Mouse (Mus musculus) cerebellum, adult 11-12 months (tissue): Measurements from ENCODE around the gene Cep290.
"Not testable (repeated sequence)": the region's sequence is repeated elsewhere in the genome, so short reads cannot be mapped to it uniquely, and the experiment has no call there.

Source experiments
- DNase-seq: peaks from one replicate; pipeline ENCODE4 v3.0.0; 2022

Gene Cep290

GRCm38 (mm10) chr10:100487097-100487978, at the start of gene Cep290, which contains the start of gene Tmtc3:
Gene Cep290, plus strand, starts transcription at chr10:100487558.
Gene Tmtc3, minus strand, starts transcription at chr10:100487350.
- DNase-seq, result peak; percentile 96

DNA sequence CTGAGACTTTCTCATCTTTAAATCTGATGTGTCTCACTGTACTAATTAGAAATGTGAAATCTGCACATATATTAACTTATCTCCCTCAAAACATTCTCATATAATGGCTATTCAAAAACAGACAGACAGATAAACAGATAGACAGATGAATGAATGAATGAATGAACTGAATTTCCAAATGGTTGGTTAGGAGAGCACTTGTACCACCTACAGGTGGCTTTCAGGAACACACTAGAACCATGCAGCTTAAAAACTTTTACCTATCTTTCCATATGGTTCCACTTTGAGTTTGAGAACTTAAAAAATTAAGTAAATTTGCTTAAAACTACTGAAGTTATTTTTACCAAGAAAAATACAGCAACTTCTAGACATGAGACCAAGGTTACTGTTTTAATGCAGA, 38.0 kb upstream of the Cep290 start:
- DNase-seq, result no peak

DNA sequence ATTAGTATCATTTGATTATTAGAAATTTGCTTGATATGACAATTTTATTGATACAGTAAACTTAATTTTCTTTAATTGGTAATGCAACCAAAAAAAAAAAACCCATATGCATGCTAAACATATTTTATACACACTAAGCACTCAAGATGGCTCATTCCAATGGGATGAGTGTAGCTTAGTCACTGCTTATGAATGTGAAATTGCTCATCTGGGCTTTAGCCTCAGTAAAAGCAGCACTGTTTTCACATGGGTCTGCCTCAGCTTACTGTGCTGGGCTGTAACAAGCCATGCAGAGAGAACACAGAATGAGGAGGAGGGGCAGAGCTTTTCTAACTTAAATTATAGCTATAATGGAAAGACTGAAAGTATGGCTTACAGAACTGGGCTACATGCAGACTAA, 26.8 kb upstream of the Cep290 start:
- DNase-seq, result no peak

DNA sequence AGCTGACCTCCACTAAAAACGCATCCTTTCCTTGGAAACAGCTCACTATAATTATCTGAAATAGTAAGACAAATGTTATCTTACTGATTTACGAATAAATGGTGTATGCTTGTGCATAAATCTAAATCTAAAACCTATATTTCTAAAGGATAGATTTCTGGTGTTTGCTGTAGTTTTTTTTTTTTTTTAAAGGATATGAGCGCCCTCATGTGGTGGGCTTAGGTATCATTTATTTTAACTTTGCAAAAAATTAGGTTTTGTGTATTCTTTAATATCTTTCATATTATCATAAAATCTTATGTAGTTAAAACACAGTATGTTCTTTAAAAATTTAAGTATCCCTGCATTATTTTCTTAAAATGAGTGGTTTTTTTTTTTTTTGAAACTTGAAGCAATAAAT, 12.3 kb upstream of the Cep290 start:
- no peak for DNase-seq

GRCm38 (mm10) chr10:100479538-100479937, 7.8 kb upstream of the Cep290 start:
- no peak for DNase-seq

DNA sequence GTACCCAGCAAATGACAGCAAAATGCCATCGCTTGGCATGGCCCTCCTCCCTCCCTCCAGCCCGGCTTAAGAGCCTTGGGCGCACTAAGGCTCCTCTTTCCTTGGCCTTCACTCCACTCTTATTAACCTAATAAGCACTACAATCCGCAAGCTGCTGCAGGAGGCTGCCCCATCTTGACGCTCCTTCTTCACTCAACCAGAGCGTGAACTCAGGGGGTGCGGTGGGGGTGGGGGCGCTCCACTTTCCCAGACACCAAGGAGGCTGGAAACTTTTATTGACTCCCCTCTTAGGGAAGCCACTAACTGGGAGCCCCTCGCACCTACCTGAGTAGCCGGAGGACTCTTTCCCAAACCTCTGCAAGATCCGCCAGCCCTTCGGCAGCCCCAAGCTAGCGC, 659 bp upstream of the Cep290 start:
- no peak for DNase-seq

GRCm38 (mm10) chr10:100491916-100492315, 4.6 kb downstream of the Cep290 start:
- DNase-seq, result no peak

GRCm38 (mm10) chr10:100498309-100498708, 11.0 kb downstream of the Cep290 start:
- no peak for DNase-seq

DNA sequence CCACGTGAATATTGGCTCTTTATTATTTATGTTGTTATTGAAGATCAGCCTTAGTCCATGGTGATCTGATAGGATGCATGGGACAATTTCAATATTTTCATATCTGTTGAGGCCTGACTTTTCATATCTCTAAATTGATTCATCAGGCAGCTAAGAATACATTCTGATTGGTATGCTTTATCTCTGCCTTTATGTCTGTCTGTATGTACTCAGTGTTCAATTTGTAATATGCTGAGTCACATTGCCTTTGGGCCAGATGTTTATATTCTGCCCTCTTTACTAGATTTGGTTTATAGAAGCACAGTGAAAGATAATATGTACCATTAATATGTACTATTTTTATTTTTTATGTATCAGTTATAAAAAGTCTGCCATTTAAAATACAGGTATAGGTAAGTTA, 20.8 kb downstream of the Cep290 start:
- DNase-seq, result no peak

DNA sequence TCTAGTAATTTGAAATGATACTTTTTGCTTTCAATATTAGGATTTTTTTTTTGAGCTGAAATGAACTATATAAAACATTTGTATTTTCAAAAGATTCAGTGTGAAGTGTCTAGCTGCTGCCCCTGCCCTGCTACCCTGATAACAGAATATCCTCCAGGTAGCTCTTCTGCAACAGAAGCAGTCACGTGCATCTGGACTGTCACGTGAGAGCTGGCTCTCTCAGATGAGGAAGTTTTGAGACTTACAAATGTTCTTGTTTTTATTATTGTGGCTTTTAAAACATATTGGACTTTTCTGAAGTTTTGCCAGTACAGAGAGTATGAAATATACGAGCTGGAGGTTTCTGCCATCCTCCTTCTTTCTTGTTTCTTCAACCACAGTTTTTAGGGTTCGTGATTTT, 34.3 kb downstream of the Cep290 start:
- DNase-seq, result no peak

- no peak for DNase-seq
Measured at GRCm38 (mm10) chr10:100522330-100522729, 35.0 kb downstream of the Cep290 start.

GRCm38 (mm10) chr10:100524499-100525390, 37.4 kb downstream of the Cep290 start:
- DNase-seq, result no peak

DNA sequence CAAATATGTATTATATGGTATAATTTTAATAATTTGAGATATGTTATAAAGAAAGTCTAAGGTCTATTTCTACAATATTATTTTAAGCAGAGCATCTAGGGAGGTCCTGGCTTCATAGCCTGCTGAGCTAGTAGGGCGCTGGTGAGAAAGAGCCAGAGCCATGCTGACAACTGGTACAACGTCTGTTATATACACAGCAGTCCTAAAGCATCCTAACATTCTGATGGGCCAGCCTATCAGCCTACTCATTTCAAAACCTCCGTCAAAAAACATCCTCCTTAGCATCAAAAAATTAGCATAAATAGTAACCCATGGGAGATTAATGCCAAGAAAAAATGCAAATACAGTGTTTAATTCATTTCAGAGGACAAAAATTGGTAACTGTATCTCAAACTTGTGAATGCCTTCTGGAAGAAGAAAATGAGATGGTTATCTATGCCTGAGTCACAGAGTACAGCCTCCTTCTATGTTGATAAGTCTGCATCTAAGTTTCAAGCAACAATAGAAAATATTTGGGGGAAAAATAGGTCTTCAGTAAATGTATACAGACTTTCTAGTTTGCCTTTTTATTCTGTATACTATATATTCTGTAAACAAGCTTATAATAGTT, 69.3 kb downstream of the Cep290 start:
- no peak for DNase-seq

- not testable (repeated sequence) for DNase-seq
Measured at GRCm38 (mm10) chr10:100560194-100560883, 73.0 kb downstream of the Cep290 start.

DNA sequence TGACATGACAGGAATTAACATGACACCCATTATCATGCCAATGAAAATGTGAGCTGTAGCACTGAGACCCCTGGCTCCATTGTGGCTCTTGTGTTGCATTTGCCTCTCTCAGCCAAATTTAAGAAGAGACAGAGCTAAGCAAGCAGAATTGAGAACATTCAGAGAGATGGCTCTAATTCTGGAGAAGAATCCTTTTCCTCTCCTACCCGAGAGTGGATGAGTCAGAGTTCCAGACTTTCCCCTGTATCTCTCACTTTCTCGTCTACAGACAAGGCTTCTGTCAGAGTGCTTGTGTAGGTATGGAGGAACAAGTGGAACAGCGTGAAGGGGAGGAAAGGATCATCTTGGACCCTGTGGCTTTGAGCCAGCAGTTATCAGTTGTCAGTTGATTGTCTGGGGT, 76.8 kb downstream of the Cep290 start:
- no peak for DNase-seq

- DNase-seq, result no peak
Measured at GRCm38 (mm10) chr10:100571707-100572106, 84.3 kb downstream of the Cep290 start.

- DNase-seq, result no peak
Measured at GRCm38 (mm10) chr10:100574505-100575149, 87.3 kb downstream of the Cep290 start.

DNA sequence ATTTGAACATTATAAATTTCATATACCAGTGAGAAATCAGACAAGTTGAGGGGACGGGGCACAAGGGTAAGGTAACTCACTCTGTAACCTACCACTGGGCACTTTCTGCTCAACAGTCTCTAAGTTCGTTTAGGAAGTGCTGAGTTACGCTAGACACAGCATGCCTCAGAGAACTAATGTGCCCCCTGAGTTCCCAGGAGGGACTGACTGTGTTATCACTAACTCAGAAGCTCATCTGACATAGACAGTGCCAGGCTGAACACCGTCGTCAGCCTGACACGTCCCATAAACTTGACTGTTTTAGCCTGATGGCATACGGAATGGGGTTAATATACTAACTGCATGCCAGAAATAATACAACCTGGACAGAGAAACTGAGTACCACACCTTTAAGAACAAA, 87.9 kb downstream of the Cep290 start:
- no peak for DNase-seq

DNA sequence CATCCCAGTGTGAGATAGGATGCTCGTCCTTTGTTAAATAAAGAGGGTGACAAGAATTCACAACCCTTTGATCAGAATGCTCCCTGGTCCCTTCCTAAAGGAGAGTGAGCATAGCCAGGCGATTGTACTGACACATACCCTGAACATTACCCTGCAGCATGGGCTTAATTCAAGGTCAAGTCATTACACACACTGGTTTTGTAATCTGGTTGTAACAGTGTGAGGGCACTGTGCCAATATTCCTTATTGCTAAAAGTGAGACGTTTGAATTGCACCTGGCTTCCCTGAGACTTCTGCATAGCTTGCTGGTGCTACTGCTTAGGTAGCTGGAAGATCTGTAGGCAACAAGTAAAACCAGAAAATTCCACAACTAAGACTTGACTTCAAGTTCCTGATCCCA, 96.8 kb downstream of the Cep290 start:
- DNase-seq, result no peak

- no peak for DNase-seq
Measured at GRCm38 (mm10) chr10:100588524-100588923, 101.2 kb downstream of the Cep290 start.

DNA sequence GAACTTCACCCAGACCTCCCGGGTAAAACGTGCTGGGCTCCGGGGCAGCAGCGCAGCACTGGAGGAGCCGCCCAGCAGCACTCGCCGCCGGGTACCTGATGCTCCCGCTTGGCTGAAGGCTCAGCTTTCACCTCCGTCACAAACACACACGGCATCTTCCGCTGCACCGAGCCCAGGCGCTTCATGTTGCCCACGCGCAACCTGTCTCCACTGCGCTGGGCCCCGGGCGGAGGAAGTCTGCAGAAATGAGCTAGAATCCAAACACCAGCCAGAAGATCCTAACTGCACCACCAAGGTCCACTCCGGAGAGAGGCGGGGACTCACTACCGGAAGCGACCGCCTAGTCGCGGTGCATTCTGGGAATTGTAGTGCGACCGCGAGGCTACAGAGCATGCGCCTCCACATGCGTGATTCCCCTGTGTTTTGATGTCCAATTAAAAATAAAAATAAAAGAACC, 101.6 kb downstream of the Cep290 start:
- peak; percentile 91 for DNase-seq

- no peak for DNase-seq
Measured at GRCm38 (mm10) chr10:100590323-100590722, 103.0 kb downstream of the Cep290 start, which contains the start of the genes 4930430F08Rik and 1700017N19Rik. Gene 4930430F08Rik, minus strand, starts transcription at chr10:100590423. Gene 1700017N19Rik, plus strand, starts transcription at chr10:100590484.
